Mouse (Mus musculus): ENCODE measurements at regions not wholly inside any gene's neighbourhood (a gene's known extent, or its start where the extent isn't known, plus 50 kb on each side); places are given as distances from the start of the nearest gene placed in this dataset.
A peak's percentile ranks its signal among the peaks of the same experiment; 100 is the strongest.

- ATAC-seq (replicated peaks; ENCODE audit: low FRiP score) (no peak), DNase-seq (ENCODE audit: low spot score) (no peak)
- H3K4me1 ChIP-seq (replicated peaks; ENCODE audit: control insufficient read depth, insufficient read depth, low read length) = no peaks in the 10 kb centered on the region
- H3K27ac ChIP-seq (ENCODE audit: low read depth, low read length) = no peak overlapping the region
- H3K9ac ChIP-seq (ENCODE audit: low read length) = no peak overlapping the region
- H3K4me2 ChIP-seq (ENCODE audit: low read depth, low read length, severe bottlenecking) = no peak overlapping the region
- H3K9me3 ChIP-seq (ENCODE audit: control insufficient read depth, low read length) = no peaks in the 10 kb centered on the region
- no peak overlapping the region for H3K4me3 ChIP-seq (ENCODE audit: low read depth, low read length)
- no peaks in the 10 kb centered on the region for H3K36me3 ChIP-seq (ENCODE audit: control insufficient read depth, insufficient read depth, low read length)
- WGBS = 88% methylated on average over 4 of the region's 4 CpGs
- no peaks in the 10 kb centered on the region for H3K27me3 ChIP-seq (ENCODE audit: control insufficient read depth, insufficient read depth, low read length)
Measured at GRCm38 (mm10) chr19:28205691-28206090, 194.7 kb upstream of the Rfx3 start.

GRCm38 (mm10) chr19:28203719-28204118 is 192.8 kb upstream of the Rfx3 start:
- Histone ChIP-seq H3K27me3 (ENCODE audit: control insufficient read depth, insufficient read depth, low read length) (no peaks in the 10 kb centered on the region), H3K9ac (ENCODE audit: low read length) (no peak overlapping the region), H3K27ac (ENCODE audit: low read depth, low read length) (no peak overlapping the region), H3K36me3 (ENCODE audit: control insufficient read depth, insufficient read depth, low read length) (no peaks in the 10 kb centered on the region), H3K4me1 (replicated peaks; ENCODE audit: control insufficient read depth, insufficient read depth, low read length) (no peaks in the 10 kb centered on the region), H3K4me2 (ENCODE audit: low read depth, low read length, severe bottlenecking) (no peak overlapping the region), H3K9me3 (ENCODE audit: control insufficient read depth, low read length) (no peaks in the 10 kb centered on the region), H3K4me3 (ENCODE audit: low read depth, low read length) (no peak overlapping the region)
- DNase-seq (ENCODE audit: low spot score) (no peak), ATAC-seq (replicated peaks; ENCODE audit: low FRiP score) (no peak)
- WGBS = 89% methylated on average over 3 of the region's 3 CpGs

GRCm38 (mm10) chr19:28199385-28199784 is 188.4 kb upstream of the Rfx3 start:
- no peak overlapping the region for H3K27ac ChIP-seq (ENCODE audit: low read depth, low read length)
- no peak overlapping the region for H3K4me2 ChIP-seq (ENCODE audit: low read depth, low read length, severe bottlenecking)
- H3K9ac ChIP-seq (ENCODE audit: low read length) = no peak overlapping the region
- no peaks in the 10 kb centered on the region for H3K36me3 ChIP-seq (ENCODE audit: control insufficient read depth, insufficient read depth, low read length)
- no peak overlapping the region for H3K4me3 ChIP-seq (ENCODE audit: low read depth, low read length)
- ATAC-seq (replicated peaks; ENCODE audit: low FRiP score) (no peak), DNase-seq (ENCODE audit: low spot score) (no peak)
- H3K4me1 ChIP-seq (replicated peaks; ENCODE audit: control insufficient read depth, insufficient read depth, low read length) = no peaks in the 10 kb centered on the region
- no peaks in the 10 kb centered on the region for H3K27me3 ChIP-seq (ENCODE audit: control insufficient read depth, insufficient read depth, low read length)
- WGBS = 26% methylated on average over 8 of the region's 8 CpGs
- no peaks in the 10 kb centered on the region for H3K9me3 ChIP-seq (ENCODE audit: control insufficient read depth, low read length)

GRCm38 (mm10) chr19:28196881-28197280 is 185.9 kb upstream of the Rfx3 start:
- Histone ChIP-seq H3K27me3 (ENCODE audit: control insufficient read depth, insufficient read depth, low read length) (no peaks in the 10 kb centered on the region), H3K4me1 (replicated peaks; ENCODE audit: control insufficient read depth, insufficient read depth, low read length) (no peaks in the 10 kb centered on the region), H3K9me3 (ENCODE audit: control insufficient read depth, low read length) (no peaks in the 10 kb centered on the region), H3K4me3 (ENCODE audit: low read depth, low read length) (no peak overlapping the region), H3K36me3 (ENCODE audit: control insufficient read depth, insufficient read depth, low read length) (no peaks in the 10 kb centered on the region), H3K9ac (ENCODE audit: low read length) (no peak overlapping the region), H3K4me2 (ENCODE audit: low read depth, low read length, severe bottlenecking) (no peak overlapping the region), H3K27ac (ENCODE audit: low read depth, low read length) (no peak overlapping the region)
- WGBS = 97% methylated on average over 5 of the region's 5 CpGs
- DNase-seq (ENCODE audit: low spot score) = no peak
- ATAC-seq (replicated peaks; ENCODE audit: low FRiP score) = no peak

- DNase-seq (ENCODE audit: low spot score) = no peak
Measured at GRCm38 (mm10) chr19:28192248-28192647, 181.3 kb upstream of the Rfx3 start.

GRCm38 (mm10) chr19:28191428-28192116 is 180.6 kb upstream of the Rfx3 start:
- H3K4me2 ChIP-seq (ENCODE audit: low read depth, low read length, severe bottlenecking) = no peak overlapping the region
- no peaks in the 10 kb centered on the region; the same call in 1 of the 2 replicates for H3K4me1 ChIP-seq (replicated peaks; ENCODE audit: control insufficient read depth, insufficient read depth, low read length)
- no peaks in the 10 kb centered on the region for H3K36me3 ChIP-seq (ENCODE audit: control insufficient read depth, insufficient read depth, low read length)
- 10% methylated on average over 9 of the region's 9 CpGs for WGBS
- H3K27me3 ChIP-seq (ENCODE audit: control insufficient read depth, insufficient read depth, low read length) = no peaks in the 10 kb centered on the region
- DNase-seq (ENCODE audit: low spot score) = no peak
- H3K27ac ChIP-seq (ENCODE audit: low read depth, low read length) = peak overlapping the region; percentile 4; the same call in 1 of the 2 replicates
- peak; percentile 61; the same call in 1 of the 2 replicates for ATAC-seq (replicated peaks; ENCODE audit: low FRiP score)
- no peaks in the 10 kb centered on the region for H3K9me3 ChIP-seq (ENCODE audit: control insufficient read depth, low read length)
- no peak overlapping the region for H3K9ac ChIP-seq (ENCODE audit: low read length)
- no peak overlapping the region for H3K4me3 ChIP-seq (ENCODE audit: low read depth, low read length)

More at GRCm38 (mm10) chr19:28192248-28192647, 181.3 kb upstream of the Rfx3 start:
- no peak for ATAC-seq (replicated peaks; ENCODE audit: low FRiP score)
- Histone ChIP-seq H3K27me3 (ENCODE audit: control insufficient read depth, insufficient read depth, low read length) (no peaks in the 10 kb centered on the region), H3K27ac (ENCODE audit: low read depth, low read length) (no peak overlapping the region), H3K36me3 (ENCODE audit: control insufficient read depth, insufficient read depth, low read length) (no peaks in the 10 kb centered on the region), H3K4me2 (ENCODE audit: low read depth, low read length, severe bottlenecking) (no peak overlapping the region), H3K9ac (ENCODE audit: low read length) (no peak overlapping the region), H3K4me1 (replicated peaks; ENCODE audit: control insufficient read depth, insufficient read depth, low read length) (no peaks in the 10 kb centered on the region; the same call in 1 of the 2 replicates), H3K4me3 (ENCODE audit: low read depth, low read length) (no peak overlapping the region), H3K9me3 (ENCODE audit: control insufficient read depth, low read length) (no peaks in the 10 kb centered on the region)
- 38% methylated on average over 3 of the region's 3 CpGs for WGBS

GRCm38 (mm10) chr19:28190250-28190649 is 179.3 kb upstream of the Rfx3 start:
- DNase-seq (ENCODE audit: low spot score) (no peak), ATAC-seq (replicated peaks; ENCODE audit: low FRiP score) (no peak)
- no peaks in the 10 kb centered on the region; the same call in 1 of the 2 replicates for H3K4me1 ChIP-seq (replicated peaks; ENCODE audit: control insufficient read depth, insufficient read depth, low read length)
- 81% methylated on average over 10 of the region's 10 CpGs for WGBS
- H3K4me2 ChIP-seq (ENCODE audit: low read depth, low read length, severe bottlenecking) = no peak overlapping the region
- no peaks in the 10 kb centered on the region for H3K27me3 ChIP-seq (ENCODE audit: control insufficient read depth, insufficient read depth, low read length)
- H3K27ac ChIP-seq (ENCODE audit: low read depth, low read length) = no peak overlapping the region
- no peaks in the 10 kb centered on the region for H3K36me3 ChIP-seq (ENCODE audit: control insufficient read depth, insufficient read depth, low read length)
- no peak overlapping the region for H3K9ac ChIP-seq (ENCODE audit: low read length)
- H3K9me3 ChIP-seq (ENCODE audit: control insufficient read depth, low read length) = no peaks in the 10 kb centered on the region
- no peak overlapping the region for H3K4me3 ChIP-seq (ENCODE audit: low read depth, low read length)

GRCm38 (mm10) chr19:28188363-28188762 is 177.4 kb upstream of the Rfx3 start:
- Histone ChIP-seq H3K9ac (ENCODE audit: low read length) (no peak overlapping the region), H3K4me2 (ENCODE audit: low read depth, low read length, severe bottlenecking) (no peak overlapping the region), H3K27me3 (ENCODE audit: control insufficient read depth, insufficient read depth, low read length) (no peaks in the 10 kb centered on the region), H3K27ac (ENCODE audit: low read depth, low read length) (no peak overlapping the region), H3K9me3 (ENCODE audit: control insufficient read depth, low read length) (no peaks in the 10 kb centered on the region), H3K36me3 (ENCODE audit: control insufficient read depth, insufficient read depth, low read length) (no peaks in the 10 kb centered on the region), H3K4me3 (ENCODE audit: low read depth, low read length) (no peak overlapping the region), H3K4me1 (replicated peaks; ENCODE audit: control insufficient read depth, insufficient read depth, low read length) (no peaks in the 10 kb centered on the region; the same call in 1 of the 2 replicates)
- ATAC-seq (replicated peaks; ENCODE audit: low FRiP score) (no peak), DNase-seq (ENCODE audit: low spot score) (no peak)
- WGBS = 93% methylated on average over 6 of the region's 6 CpGs

Measured in forebrain, embryonic 11.5 days (tissue).